Mouse (Mus musculus) liver, embryonic 15.5 days (tissue): ENCODE data around the gene Il34. TPM values are rescaled to one million over a fixed set of nuclear protein-coding genes. Genes with fewer than 3 reads are reported as not detected.

ENCODE experiments used
- ATAC-seq: fragments of 200-750 bp; cut with Nextera tagmentation; 2 replicates; pipeline ENCODE4 v1.8.0; 2017; ENCODE audit warnings: moderate number of reproducible peaks, mild to moderate bottlenecking, moderate library complexity; ENCODE audit not compliant: insufficient read depth
- H3K27ac ChIP-seq: fragments of 300-500 bp; sonication (generic); replicated peaks from 2 replicates; pipeline ENCODE4 v1.5.1; 2015; ENCODE audit warnings: mild to moderate bottlenecking, inconsistent platforms
- H3K27me3 ChIP-seq: fragments of 300-500 bp; sonication (generic); 2 replicates; pipeline ENCODE4 v1.6.1; 2015; ENCODE audit warnings: mild to moderate bottlenecking, inconsistent platforms
- H3K36me3 ChIP-seq: fragments of 300-500 bp; sonication (generic); replicated peaks from 2 replicates; pipeline ENCODE4 v1.6.1; 2015; ENCODE audit warnings: moderate library complexity, mild to moderate bottlenecking, inconsistent platforms
- H3K4me1 ChIP-seq: fragments of 300-500 bp; sonication (generic); replicated peaks from 2 replicates; pipeline ENCODE4 v1.6.1; 2015; ENCODE audit warnings: inconsistent platforms
- H3K4me2 ChIP-seq: fragments of 300-500 bp; sonication (generic); 2 replicates; pipeline ENCODE4 v1.6.1; 2015; ENCODE audit warnings: moderate library complexity, mild to moderate bottlenecking, inconsistent platforms
- H3K4me3 ChIP-seq: fragments of 300-500 bp; sonication (generic); replicated peaks from 2 replicates; pipeline ENCODE4 v1.5.1; 2015; ENCODE audit warnings: mild to moderate bottlenecking, inconsistent platforms
- H3K9ac ChIP-seq: fragments of 300-500 bp; sonication (generic); 2 replicates; pipeline ENCODE4 v1.6.1; 2015; ENCODE audit warnings: moderate library complexity, mild to moderate bottlenecking, inconsistent platforms
- H3K9me3 ChIP-seq: fragments of 300-500 bp; sonication (generic); replicated peaks from 2 replicates; pipeline ENCODE4 v1.6.1; 2016; ENCODE audit warnings: inconsistent platforms
- WGBS: fragments of 180-500 bp; shearing (Covaris S2); methylation state at CpG from one replicate; pipeline ENCODE4 v1.1.7; 2015; ENCODE audit warnings: mixed read lengths; ENCODE audit not compliant: insufficient replicate concordance; 5-methylcytosine and 5-hydroxymethylcytosine counted together
- polyA plus RNA-seq: library from polyadenylated mRNA; unstranded; fragments of >200 nt; fragmentation: Nextera tagmentation; extraction: Ambion mirVana; gene quantifications from 2 replicates; pipeline ENCODE4 v1.2.1, GENCODE M21; 2015

Il34 gene
- polyA plus RNA-seq, 1 experiment from 2014 or later, result 0.23 TPM

- no peaks in the 10 kb centered on the region for H3K9me3 ChIP-seq
- H3K36me3 ChIP-seq, result no peaks in the 10 kb centered on the region
- no peak overlapping the region for H3K9ac ChIP-seq
- no peak overlapping the region for H3K4me2 ChIP-seq
- no peak for ATAC-seq
- no peak overlapping the region for H3K27ac ChIP-seq
- H3K4me1 ChIP-seq, result no peaks in the 10 kb centered on the region
- WGBS, result 71% methylated on average over 3 of the region's 3 CpGs
- H3K27me3 ChIP-seq, result no peaks in the 10 kb centered on the region
- H3K4me3 ChIP-seq, result no peak overlapping the region
Observed at GRCm38 (mm10) chr8:110775721-110776120, 30.0 kb downstream of the Il34 start.

DNA sequence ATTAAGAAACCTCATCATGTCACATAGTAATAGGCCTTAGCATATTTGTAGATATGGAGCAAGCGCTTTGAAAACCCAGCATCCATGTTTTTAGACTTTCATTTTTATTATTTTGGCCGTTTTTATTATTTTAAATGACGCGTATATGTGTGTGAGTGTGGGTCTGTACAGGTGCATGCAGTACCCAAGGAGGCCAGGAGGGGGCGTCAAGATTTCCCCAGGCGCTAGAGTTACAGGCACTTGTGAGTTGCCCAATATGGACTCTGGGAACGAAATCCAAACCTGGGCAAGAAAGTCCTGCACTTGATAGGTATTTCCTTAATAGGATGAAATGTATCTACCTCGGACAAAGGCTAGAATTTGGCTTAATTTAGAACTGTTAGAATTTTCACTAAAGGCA lies 30.4 kb downstream of the Il34 start:
- no peak overlapping the region for H3K9ac ChIP-seq
- 68% methylated on average over 8 of the region's 8 CpGs for WGBS

GRCm38 (mm10) chr8:110774725-110775124 lies 31.0 kb downstream of the Il34 start:
- Histone ChIP-seq H3K4me1 (no peaks in the 10 kb centered on the region), H3K27me3 (no peaks in the 10 kb centered on the region), H3K4me2 (no peak overlapping the region), H3K4me3 (no peak overlapping the region), H3K27ac (no peak overlapping the region), H3K9ac (no peak overlapping the region), H3K36me3 (no peaks in the 10 kb centered on the region), H3K9me3 (no peaks in the 10 kb centered on the region)
- no peak for ATAC-seq
- 70% methylated on average over 6 of the region's 6 CpGs for WGBS

More for the DNA sequence above, 30.4 kb downstream of the Il34 start:
- Histone ChIP-seq H3K27me3 (no peaks in the 10 kb centered on the region), H3K4me2 (no peak overlapping the region), H3K36me3 (no peaks in the 10 kb centered on the region), H3K9me3 (no peaks in the 10 kb centered on the region), H3K4me1 (no peaks in the 10 kb centered on the region), H3K4me3 (no peak overlapping the region), H3K27ac (no peak overlapping the region)
- ATAC-seq, result no peak

DNA sequence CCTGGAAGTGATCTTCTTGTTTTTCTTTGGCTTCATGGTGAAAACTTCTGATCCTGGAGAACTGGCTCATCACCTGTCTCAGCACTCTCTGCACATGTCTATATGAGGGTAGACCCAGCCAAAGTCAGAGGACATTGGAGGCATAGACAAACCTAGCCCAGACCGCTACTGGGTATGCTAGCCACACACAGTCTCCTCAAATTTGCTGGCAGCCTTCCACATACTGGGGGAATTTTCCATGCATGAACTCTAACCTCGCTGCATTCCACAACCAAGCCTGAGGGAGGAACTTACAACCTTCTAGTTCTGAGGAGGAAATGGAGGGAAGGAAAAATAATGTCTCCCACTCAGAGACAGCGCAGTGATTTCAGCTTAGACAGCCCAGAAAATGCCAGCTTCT lies 31.7 kb downstream of the Il34 start:
- no peak overlapping the region for H3K4me2 ChIP-seq
- no peak overlapping the region for H3K27ac ChIP-seq
- ATAC-seq, result no peak
- no peaks in the 10 kb centered on the region for H3K9me3 ChIP-seq
- 75% methylated on average over 3 of the region's 3 CpGs for WGBS
- no peaks in the 10 kb centered on the region for H3K4me1 ChIP-seq
- no peaks in the 10 kb centered on the region for H3K27me3 ChIP-seq
- H3K9ac ChIP-seq, result no peak overlapping the region
- H3K36me3 ChIP-seq, result no peaks in the 10 kb centered on the region
- H3K4me3 ChIP-seq, result no peak overlapping the region

DNA sequence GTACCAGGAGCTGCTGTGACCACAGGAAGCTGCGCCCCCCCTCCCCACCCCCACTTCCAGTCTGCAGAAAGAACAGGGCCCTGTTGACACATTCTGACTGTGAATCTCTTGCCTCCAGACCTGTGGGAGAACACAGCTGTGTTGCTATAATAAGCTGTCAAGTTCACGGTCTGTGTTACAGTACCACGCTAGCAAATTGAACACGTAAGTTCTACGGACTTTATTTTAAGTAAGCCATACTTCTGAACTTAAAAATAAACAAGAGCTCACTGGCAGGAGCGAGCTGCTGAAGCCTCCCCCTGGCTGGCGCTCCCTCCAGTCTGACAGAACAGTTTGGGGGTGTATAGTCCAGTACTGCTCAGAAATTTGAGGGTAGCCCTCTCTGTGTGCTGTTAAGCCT lies 33.3 kb downstream of the Il34 start:
- no peaks in the 10 kb centered on the region for H3K27me3 ChIP-seq
- no peak overlapping the region for H3K9ac ChIP-seq
- 50% methylated on average over 7 of the region's 7 CpGs for WGBS
- H3K27ac ChIP-seq, result no peak overlapping the region
- ATAC-seq, result no peak
- H3K4me3 ChIP-seq, result no peak overlapping the region
- H3K4me2 ChIP-seq, result no peak overlapping the region
- H3K9me3 ChIP-seq, result no peaks in the 10 kb centered on the region
- H3K36me3 ChIP-seq, result no peaks in the 10 kb centered on the region
- H3K4me1 ChIP-seq, result no peaks in the 10 kb centered on the region

DNA sequence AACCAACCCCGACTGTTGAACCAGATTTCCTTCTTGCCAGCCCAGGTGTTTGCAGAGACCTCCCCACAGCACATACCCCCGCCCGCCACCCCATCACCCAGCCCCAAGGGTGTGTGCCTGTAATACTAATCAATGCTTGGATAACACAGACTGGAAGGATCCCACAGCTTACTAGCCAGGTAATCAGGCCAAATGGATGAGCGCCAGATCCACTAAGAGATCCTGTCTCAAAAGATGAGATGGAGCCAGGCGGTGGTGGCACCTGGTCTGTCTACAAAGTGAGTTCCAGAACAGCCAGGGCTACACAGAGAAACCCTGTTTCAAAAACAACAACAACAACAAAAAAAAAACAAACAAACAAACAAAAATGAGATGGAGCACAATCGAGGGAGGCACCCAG lies 38.5 kb downstream of the Il34 start:
- no peak overlapping the region for H3K4me2 ChIP-seq
- WGBS, result 69% methylated on average over 6 of the region's 6 CpGs

GRCm38 (mm10) chr8:110764671-110765070 lies 41.1 kb downstream of the Il34 start:
- H3K9ac ChIP-seq, result no peak overlapping the region
- no peaks in the 10 kb centered on the region for H3K36me3 ChIP-seq
- no peaks in the 10 kb centered on the region for H3K4me1 ChIP-seq
- H3K4me3 ChIP-seq, result no peak overlapping the region
- no peak overlapping the region for H3K4me2 ChIP-seq
- no peaks in the 10 kb centered on the region for H3K9me3 ChIP-seq
- no peaks in the 10 kb centered on the region; the same call in 1 of the 2 replicates for H3K27me3 ChIP-seq
- 58% methylated on average over 3 of the region's 3 CpGs for WGBS
- no peak overlapping the region for H3K27ac ChIP-seq
- no peak for ATAC-seq

More for the DNA sequence above, 38.5 kb downstream of the Il34 start:
- H3K9me3 ChIP-seq, result no peaks in the 10 kb centered on the region
- H3K9ac ChIP-seq, result no peak overlapping the region
- no peaks in the 10 kb centered on the region; the same call in 1 of the 2 replicates for H3K27me3 ChIP-seq
- H3K4me3 ChIP-seq, result no peak overlapping the region
- no peak overlapping the region for H3K27ac ChIP-seq
- H3K36me3 ChIP-seq, result no peaks in the 10 kb centered on the region
- H3K4me1 ChIP-seq, result no peaks in the 10 kb centered on the region
- ATAC-seq, result no peak

DNA sequence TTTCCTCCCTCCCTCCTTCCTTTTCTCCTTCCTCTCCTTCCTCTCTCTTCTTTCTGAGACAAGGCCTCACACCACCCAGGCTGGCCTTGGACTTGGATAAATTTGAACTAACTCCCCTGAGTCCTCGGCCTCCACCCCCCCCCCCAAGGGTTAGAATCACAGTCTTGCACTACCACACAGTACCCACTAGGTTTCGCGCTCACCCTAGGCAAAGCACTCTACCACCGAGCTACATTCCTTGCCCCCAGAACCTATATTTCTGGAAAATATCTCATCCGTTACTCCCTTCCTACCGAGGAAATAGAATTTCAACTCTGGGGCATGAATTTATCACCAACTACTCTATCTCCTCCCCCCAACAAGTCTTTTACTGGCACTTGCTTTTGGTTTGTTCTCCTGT lies 43.7 kb downstream of the Il34 start:
- Histone ChIP-seq H3K4me2 (no peak overlapping the region), H3K27me3 (no peaks in the 10 kb centered on the region; the same call in 1 of the 2 replicates), H3K4me1 (no peaks in the 10 kb centered on the region), H3K27ac (no peak overlapping the region), H3K4me3 (no peak overlapping the region), H3K9ac (no peak overlapping the region), H3K9me3 (no peaks in the 10 kb centered on the region), H3K36me3 (no peaks in the 10 kb centered on the region)
- 57% methylated on average over 6 of the region's 6 CpGs for WGBS
- no peak for ATAC-seq

DNA sequence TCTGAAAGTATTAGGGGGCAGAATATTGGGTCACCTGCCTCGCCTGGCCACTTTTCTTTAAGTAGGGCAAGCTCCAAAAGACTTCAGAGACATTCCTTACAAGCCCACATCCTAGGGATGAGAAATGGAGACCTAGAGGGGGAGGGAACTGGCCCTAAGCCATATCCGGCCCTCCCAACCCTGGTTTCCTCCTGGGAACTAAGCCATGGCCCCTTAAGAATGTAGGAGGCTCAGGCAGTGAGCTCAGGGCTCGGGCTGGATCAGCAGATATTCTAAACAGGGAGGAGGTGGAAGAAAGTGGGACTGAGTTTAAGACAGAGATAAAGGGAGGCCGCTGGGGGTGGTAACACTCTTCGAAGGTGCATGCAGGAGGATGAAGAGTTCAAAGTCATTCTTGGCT lies 44.5 kb downstream of the Il34 start:
- 37% methylated on average over 5 of the region's 5 CpGs for WGBS
- no peak for ATAC-seq

DNA sequence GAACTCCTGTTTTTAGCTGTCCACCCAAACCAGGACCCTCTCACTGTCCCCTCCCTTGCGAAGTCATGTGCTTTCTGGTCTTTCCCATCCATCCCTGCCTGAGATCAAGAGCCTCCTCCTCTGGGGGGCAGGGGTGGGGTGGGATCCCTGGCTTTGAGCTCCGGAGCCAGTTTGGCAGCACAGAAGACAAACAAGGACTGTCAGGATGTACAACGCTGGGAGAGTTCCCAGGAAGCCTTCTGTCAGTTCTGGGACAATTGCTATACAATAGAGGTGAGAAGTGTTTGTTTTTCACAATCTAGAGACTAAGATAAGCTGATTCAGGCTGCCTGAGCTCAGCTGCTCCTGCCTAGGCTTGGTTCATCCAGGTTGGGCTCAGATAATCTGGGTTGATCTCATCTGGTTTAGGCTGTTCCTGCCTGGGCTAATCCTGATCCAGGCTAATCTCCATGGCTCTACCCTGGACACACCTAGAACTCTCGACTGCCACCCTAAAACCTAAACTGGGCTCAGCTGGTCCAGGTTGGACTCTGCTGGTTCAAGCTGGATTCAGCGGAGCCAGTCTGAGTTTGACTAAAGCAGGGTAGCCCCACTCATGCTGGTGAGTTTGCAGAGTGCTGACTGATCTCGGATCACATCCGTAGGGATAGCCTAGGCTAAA lies 45.3 kb downstream of the Il34 start:
- no peaks in the 10 kb centered on the region for H3K36me3 ChIP-seq
- H3K4me2 ChIP-seq, result no peak overlapping the region
- H3K27me3 ChIP-seq, result no peaks in the 10 kb centered on the region; the same call in 1 of the 2 replicates
- H3K9ac ChIP-seq, result no peak overlapping the region
- no peak overlapping the region for H3K27ac ChIP-seq
- H3K4me1 ChIP-seq, result no peaks in the 10 kb centered on the region
- WGBS, result 52% methylated on average over 7 of the region's 7 CpGs
- no peak for ATAC-seq
- no peaks in the 10 kb centered on the region for H3K9me3 ChIP-seq
- no peak overlapping the region for H3K4me3 ChIP-seq

More for the DNA sequence above, 44.5 kb downstream of the Il34 start:
- no peak overlapping the region for H3K9ac ChIP-seq
- no peaks in the 10 kb centered on the region for H3K4me1 ChIP-seq
- no peaks in the 10 kb centered on the region for H3K36me3 ChIP-seq
- H3K27ac ChIP-seq, result no peak overlapping the region
- H3K4me3 ChIP-seq, result no peak overlapping the region
- no peaks in the 10 kb centered on the region for H3K9me3 ChIP-seq
- H3K27me3 ChIP-seq, result no peaks in the 10 kb centered on the region; the same call in 1 of the 2 replicates
- H3K4me2 ChIP-seq, result no peak overlapping the region

DNA sequence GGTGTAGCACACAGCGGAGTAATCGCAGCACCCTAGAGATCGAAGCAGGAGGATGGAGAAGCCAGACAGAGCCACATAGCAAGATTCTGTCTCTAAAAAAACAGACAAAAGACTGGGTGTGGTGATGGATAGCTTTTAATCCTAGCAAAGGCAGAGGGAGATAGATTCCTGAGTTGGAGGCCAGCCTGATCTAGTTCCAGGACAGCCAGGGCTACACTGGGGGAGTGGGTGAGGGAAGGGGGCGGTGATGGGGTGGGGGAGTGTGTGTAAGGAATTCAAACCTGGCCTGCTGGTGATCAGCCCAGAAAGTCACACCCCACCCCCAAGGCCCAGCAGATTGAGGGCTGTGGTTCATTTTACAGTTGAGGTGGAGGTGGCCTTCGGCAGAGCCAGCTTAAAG lies 49.5 kb downstream of the Il34 start:
- Histone ChIP-seq H3K27ac (no peak overlapping the region), H3K4me2 (no peak overlapping the region), H3K4me1 (no peaks in the 10 kb centered on the region), H3K36me3 (no peaks in the 10 kb centered on the region), H3K9me3 (no peaks in the 10 kb centered on the region), H3K27me3 (no peaks in the 10 kb centered on the region), H3K4me3 (no peak overlapping the region), H3K9ac (no peak overlapping the region)
- WGBS, result 72% methylated on average over 5 of the region's 5 CpGs
- ATAC-seq, result no peak
